ENCODE assay signal across 11 mouse cellular contexts in genomic region chr8:84193161-84193560, GRCm38 (mm10). TPM values are rescaled to one million over a fixed set of nuclear protein-coding genes. Genes with fewer than 3 reads are reported as not detected.
A peak's percentile ranks its signal among the peaks of the same experiment; 100 is the strongest.
DNase-seq lines count a peak whose midpoint lies in the region; ATAC-seq and TF ChIP-seq lines count a peak whose summit lies in the region.
"Had no signal": no experiment of that assay in that cellular context is flagged by ENCODE, and none has a peak within 500 bp of the region (broad histone marks: within the 10 kb centered on the region; RNA-seq: fewer than 3 reads in every experiment).

No protein-coding gene starts in this region.

- H3K27me3 ChIP-seq in heart, embryonic 14.5 days (ENCODE audit: control insufficient read depth, insufficient read depth, low read length): no peaks in the 10 kb centered on the region
- no peaks in the 10 kb centered on the region for H3K27me3 ChIP-seq in E14TG2a.4 (ENCODE audit: insufficient read depth, low read length)
- no peaks in the 10 kb centered on the region for H3K27me3 ChIP-seq in limb, embryonic 11.5 days (ENCODE audit: control insufficient read depth, insufficient read depth, low read length)
- H3K27me3 ChIP-seq in cerebellum, adult 2 months (ENCODE audit: control insufficient read depth, insufficient read depth, low read length): no peaks in the 10 kb centered on the region
- H3K27me3 ChIP-seq: stomach, embryonic 15.5 days had no signal

- peaks cover 23 to 28% of the 10 kb centered on the region in 2 experiments for H3K4me1 ChIP-seq in heart, embryonic 14.5 days (ENCODE audit: control insufficient read depth in 2 of 2, insufficient read depth in 2 of 2, low read length in 2 of 2)
- peaks cover 79% of the 10 kb centered on the region for H3K4me1 ChIP-seq in E14TG2a.4 (replicated peaks; ENCODE audit: low read depth, low read length)
- peaks cover 7 to 17% of the 10 kb centered on the region in 2 experiments; a peak in 3 of 4 replicates for H3K4me1 ChIP-seq in ES-E14 (ENCODE audit: control insufficient read depth in 2 of 2, insufficient read depth in 2 of 2, low read length in 2 of 2, poor library complexity in 1 of 2)
- H3K4me1 ChIP-seq in limb, embryonic 11.5 days (ENCODE audit: control insufficient read depth, insufficient read depth, low read length): peaks cover 19% of the 10 kb centered on the region
- no peaks in the 10 kb centered on the region for H3K4me1 ChIP-seq in cerebellum, adult 2 months (ENCODE audit: control insufficient read depth, insufficient read depth, low read length)

- in situ Hi-C loops in ES-E14 (cut with MboI; ENCODE audit: low sequenced_read_pairs in 2 of 2, unreplicated experiment in 2 of 2): no loop called here

- peak overlapping the region in 1 of 2 experiments; percentile 94; a peak in 3 of 4 replicates for H3K27ac ChIP-seq in heart, embryonic 14.5 days (replicated peaks in 1 of 2; ENCODE audit: control insufficient read depth in 1 of 2, insufficient read depth in 1 of 2, low read depth in 2 of 2, low read length in 2 of 2)
- H3K27ac ChIP-seq in ES-E14 (ENCODE audit: insufficient read depth, low read depth, low read length, poor library complexity, severe bottlenecking): peak overlapping the region; percentile 97
- H3K27ac ChIP-seq in limb, embryonic 11.5 days (replicated peaks; ENCODE audit: low read depth, low read length): peak overlapping the region; percentile 47
- H3K27ac ChIP-seq in cerebellum, adult 2 months (ENCODE audit: insufficient read depth, low read length): no peak overlapping the region

- peak overlapping the region; percentile 65 for H3K4me2 ChIP-seq in heart, embryonic 14.5 days (ENCODE audit: low read length)
- H3K4me2 ChIP-seq in limb, embryonic 11.5 days (ENCODE audit: low read depth, severe bottlenecking): peak overlapping the region; percentile 38; the same call in 1 of the 2 replicates

- no peak for ATAC-seq in heart, embryonic 14.5 days (ENCODE audit: insufficient number of reproducible peaks, insufficient read depth, low FRiP score, low read depth)
- no peak for ATAC-seq in limb, embryonic 11.5 days (ENCODE audit: insufficient number of reproducible peaks, low FRiP score, low TSS enrichment, low read depth)

- 76% methylated on average over 4 of the region's 4 CpGs for WGBS in heart, embryonic 14.5 days
- WGBS in limb, embryonic 11.5 days: 50% methylated on average over 4 of the region's 4 CpGs
- 80% methylated on average over 4 of the region's 4 CpGs for WGBS in cerebellum, adult 2 months

- no peak for TF ChIP-seq CTCF in E14TG2a.4 (conservative IDR thresholded peaks at IDR 0.05; ENCODE audit: low read length)
- no peak for TF ChIP-seq CTCF in cerebellum, adult 2 months (IDR thresholded peaks at IDR 0.05; ENCODE audit: borderline replicate concordance, insufficient read depth, low read depth, low read length)

- H3K4me3 ChIP-seq in heart, embryonic 14.5 days (ENCODE audit: control insufficient read depth in 1 of 2, insufficient read depth in 1 of 2, low read depth in 1 of 2, low read length in 2 of 2): no peak overlapping the region
- H3K4me3 ChIP-seq in E14TG2a.4 (replicated peaks; ENCODE audit: low read length) (peak overlapping the region; percentile 78), ES-E14 (ENCODE audit: insufficient read depth in 1 of 2, low read depth in 1 of 2, low read length in 2 of 2, poor library complexity in 1 of 2, severe bottlenecking in 1 of 2) (no peak overlapping the region; a peak in 1 of 4 replicates)
- H3K4me3 ChIP-seq in limb, embryonic 11.5 days (ENCODE audit: low read depth, low read length): no peak overlapping the region
- H3K4me3 ChIP-seq in cerebellum, adult 2 months (replicated peaks; ENCODE audit: insufficient read depth, low read depth, low read length): no peak overlapping the region

- DNase-seq in heart, adult 8-10 months (ENCODE audit: low spot score): no peak
- DNase-seq in ES-E14 (ENCODE audit: low read depth, low spot score): no peak
- no peak for DNase-seq in limb, embryonic 11.5 days (ENCODE audit: low spot score)
- no peak for DNase-seq in cerebellum, adult 2 months
- DNase-seq in spleen, postnatal 14 days (ENCODE audit: low spot score in 2 of 2): no peak
- DNase-seq: cerebellum, adult 8-10 months had no signal

- no peak overlapping the region for H3K9ac ChIP-seq in heart, embryonic 14.5 days (ENCODE audit: low read length)
- H3K9ac ChIP-seq in ES-E14 (ENCODE audit: insufficient read depth, low read depth, low read length, poor library complexity, severe bottlenecking): 0 out of 2 replicates have a peak overlapping the region, but pooled peaks have one; percentile 93
- no peak overlapping the region for H3K9ac ChIP-seq in limb, embryonic 11.5 days (ENCODE audit: low read length)
- H3K9ac ChIP-seq: forebrain, postnatal 0 days; stomach, embryonic 15.5 days had no signal

- H3K9me3 ChIP-seq in heart, embryonic 14.5 days (ENCODE audit: control insufficient read depth, low read length): no peaks in the 10 kb centered on the region
- H3K9me3 ChIP-seq in E14TG2a.4 (ENCODE audit: low read length) (no peaks in the 10 kb centered on the region), ES-E14 (ENCODE audit: control insufficient read depth, insufficient read depth, low read depth, low read length) (no peaks in the 10 kb centered on the region)
- H3K9me3 ChIP-seq in limb, embryonic 11.5 days (ENCODE audit: control insufficient read depth, low read length): no peaks in the 10 kb centered on the region
- H3K9me3 ChIP-seq: stomach, embryonic 15.5 days had no signal

- no peak for TF ChIP-seq POLR2A in cerebellum, adult 2 months (IDR thresholded peaks at IDR 0.05; ENCODE audit: borderline replicate concordance, insufficient read depth, low read length)

- H3K36me3 ChIP-seq in heart, embryonic 14.5 days (ENCODE audit: control insufficient read depth, insufficient read depth, low read length): no peaks in the 10 kb centered on the region
- no peaks in the 10 kb centered on the region for H3K36me3 ChIP-seq in E14TG2a.4 (ENCODE audit: insufficient read depth, low read length)
- H3K36me3 ChIP-seq in ES-E14 (ENCODE audit: control insufficient read depth, insufficient read depth, low read length, poor library complexity, severe bottlenecking): no peaks in the 10 kb centered on the region
- H3K36me3 ChIP-seq in limb, embryonic 11.5 days (ENCODE audit: control insufficient read depth, insufficient read depth, low read length): no peaks in the 10 kb centered on the region
- H3K36me3 ChIP-seq: stomach, embryonic 15.5 days had no signal

TF ChIP-seq in ES-E14, 5 proteins besides CTCF, POLR2A, EP300 and RAD21:
- no peak for TF ChIP-seq ZC3H11A (IDR thresholded peaks at IDR 0.05; ENCODE audit: borderline replicate concordance, low read depth, low read length)

RNA-seq across cellular contexts. Expression of gene Nanos3, which starts 8.1 kb away (rescaled TPM):
- 2.4 and 3.8 TPM in 2 replicates for polyA plus RNA-seq in heart, embryonic 14.5 days (2014; fragmentation: Nextera tagmentation; extraction: Ambion mirVana)
- 1 to 10 TPM in 3 of 4 experiments, under 1 TPM in 1; 0.98 to 1.7 (median 1.5) TPM for total RNA-seq in heart, adult 8-10 months (2022)
- 7.0 and 9.9 TPM in 2 replicates for total RNA-seq in ES-E14 (2012; rRNA removed)
- 4.3 and 4.9 TPM in 2 replicates for polyA plus RNA-seq in limb, embryonic 11.5 days (2014; fragmentation: Nextera tagmentation; extraction: Ambion mirVana)
- 2.3 and 2.8 TPM in 2 replicates for polyA plus RNA-seq in cerebellum, adult 2 months (2012; rRNA removed)
- total RNA-seq: neutrophil, adult 5-6 weeks had no signal

RNA-seq across cellular contexts. Expression of gene Zswim4, which starts 43.7 kb away (rescaled TPM):
- polyA plus RNA-seq in heart, embryonic 14.5 days (2014; fragmentation: Nextera tagmentation; extraction: Ambion mirVana): 6.7 and 7.3 TPM in 2 replicates
- 1 to 10 TPM; 6.6 to 8.0 (median 7.2) TPM for total RNA-seq in heart, adult 8-10 months (2022)
- total RNA-seq in ES-E14 (2012; rRNA removed): 22.1 and 24.6 TPM in 2 replicates
- 23.9 and 24.5 TPM in 2 replicates for polyA plus RNA-seq in limb, embryonic 11.5 days (2014; fragmentation: Nextera tagmentation; extraction: Ambion mirVana)
- polyA plus RNA-seq in cerebellum, adult 2 months (2012; rRNA removed): 14.0 TPM in 2 replicates

RNA-seq across cellular contexts. Expression of gene 4930432K21Rik, which starts 45.3 kb away (rescaled TPM):
- 0.43 and 0.63 TPM in 2 replicates for polyA plus RNA-seq in heart, embryonic 14.5 days (2014; fragmentation: Nextera tagmentation; extraction: Ambion mirVana)
- 1 to 10 TPM in 1 of 4 experiments, under 1 TPM in 3; 0.17 to 1.2 (median 0.31) TPM for total RNA-seq in heart, adult 8-10 months (2022)
- 4.9 TPM in 2 replicates for total RNA-seq in ES-E14 (2012; rRNA removed)
- polyA plus RNA-seq in limb, embryonic 11.5 days (2014; fragmentation: Nextera tagmentation; extraction: Ambion mirVana): 0.61 and 0.89 TPM in 2 replicates
- 2.7 and 3.2 TPM in 2 replicates for polyA plus RNA-seq in cerebellum, adult 2 months (2012; rRNA removed)

RNA-seq across cellular contexts. Expression of gene Cc2d1a, which starts 45.4 kb away (rescaled TPM):
- 9.3 and 11.8 TPM in 2 replicates for polyA plus RNA-seq in heart, embryonic 14.5 days (2014; fragmentation: Nextera tagmentation; extraction: Ambion mirVana)
- total RNA-seq in heart, adult 8-10 months (2022): 10 to 100 TPM; 10.9 to 14.6 (median 12.3) TPM
- 17.7 and 18.9 TPM in 2 replicates for total RNA-seq in ES-E14 (2012; rRNA removed)
- 15.2 and 15.7 TPM in 2 replicates for polyA plus RNA-seq in limb, embryonic 11.5 days (2014; fragmentation: Nextera tagmentation; extraction: Ambion mirVana)
- polyA plus RNA-seq in cerebellum, adult 2 months (2012; rRNA removed): 40.4 and 45.1 TPM in 2 replicates

RNA-seq across cellular contexts. Expression of gene D8Ertd738e, which starts 56.4 kb away (rescaled TPM):
- polyA plus RNA-seq in heart, embryonic 14.5 days (2014; fragmentation: Nextera tagmentation; extraction: Ambion mirVana): 359 and 400 TPM in 2 replicates
- total RNA-seq in heart, adult 8-10 months (2022): 100 to 1,000 TPM; 165 to 232 (median 189) TPM
- total RNA-seq in ES-E14 (2012; rRNA removed): 148 and 181 TPM in 2 replicates
- polyA plus RNA-seq in limb, embryonic 11.5 days (2014; fragmentation: Nextera tagmentation; extraction: Ambion mirVana): 361 and 375 TPM in 2 replicates
- polyA plus RNA-seq in cerebellum, adult 2 months (2012; rRNA removed): 210 and 226 TPM in 2 replicates
